Mouse (Mus musculus) embryonic facial prominence, embryonic 11.5 days (tissue): ENCODE measurements around the gene Cd180. TPM values are rescaled to one million over a fixed set of nuclear protein-coding genes. Genes with fewer than 3 reads are reported as not detected.
"Not testable (repeated sequence)": the region's sequence is repeated elsewhere in the genome, so short reads cannot be mapped to it uniquely, and the experiment has no call there.

ENCODE experiments used
- ATAC-seq: fragments of 200-750 bp; cut with Nextera tagmentation; replicated peaks from 2 replicates; pipeline ENCODE4 v1.8.0; 2017; ENCODE audit warnings: low read depth; ENCODE audit not compliant: insufficient number of reproducible peaks, low FRiP score, low TSS enrichment
- DNase-seq: peaks from one replicate; pipeline ENCODE4 v3.0.0-alpha.2; 2015; ENCODE audit warnings: low spot score
- H3K27ac ChIP-seq: fragments of 300-500 bp; sonication (generic); replicated peaks from 2 replicates; pipeline ENCODE4 v1.5.1; 2014; ENCODE audit warnings: mild to moderate bottlenecking, low read depth, low read length, control low read depth
- H3K27me3 ChIP-seq: fragments of 300-500 bp; sonication (generic); 2 replicates; pipeline ENCODE4 v1.6.1; 2014; ENCODE audit warnings: mild to moderate bottlenecking, low read length, moderate library complexity, mixed read lengths; ENCODE audit not compliant: control insufficient read depth, insufficient read depth
- H3K36me3 ChIP-seq: fragments of 300-500 bp; sonication (generic); replicated peaks from 2 replicates; pipeline ENCODE4 v1.6.1; 2014; ENCODE audit warnings: low read depth, mild to moderate bottlenecking, low read length, moderate library complexity, mixed read lengths; ENCODE audit not compliant: control insufficient read depth, insufficient read depth
- H3K4me1 ChIP-seq: fragments of 300-500 bp; sonication (generic); 2 replicates; pipeline ENCODE4 v1.6.1; 2014; ENCODE audit warnings: low read length, mixed read lengths; ENCODE audit not compliant: control insufficient read depth, insufficient read depth
- H3K4me2 ChIP-seq: fragments of 300-500 bp; sonication (generic); 2 replicates; pipeline ENCODE4 v1.6.1; 2014; ENCODE audit warnings: low read depth, mild to moderate bottlenecking, control low read depth, low read length, moderate library complexity
- H3K4me3 ChIP-seq: fragments of 300-500 bp; sonication (generic); 2 replicates; pipeline ENCODE4 v1.5.1; 2014; ENCODE audit warnings: low read depth, low read length, control low read depth
- H3K9ac ChIP-seq: fragments of 300-500 bp; sonication (generic); replicated peaks from 2 replicates; pipeline ENCODE4 v1.6.1; 2014; ENCODE audit warnings: mild to moderate bottlenecking, control low read depth, low read length
- H3K9me3 ChIP-seq: fragments of 300-500 bp; sonication (generic); replicated peaks from 2 replicates; pipeline ENCODE4 v1.6.1; 2016; ENCODE audit warnings: mild to moderate bottlenecking, low read length, inconsistent platforms, mixed read lengths; ENCODE audit not compliant: control insufficient read depth
- whole genome bisulfite sequencing: fragments of 180-500 bp; shearing (Covaris S2); extraction: QIAGEN DNeasy Blood & Tissue Kit; methylation state at CpG from one replicate; pipeline ENCODE4 v1.1.7; 2014; 5-methylcytosine and 5-hydroxymethylcytosine counted together
- polyA plus RNA-seq: library from polyadenylated mRNA; unstranded; fragments of >200 nt; fragmentation: Nextera tagmentation; extraction: Ambion mirVana; gene quantifications from 2 replicates; pipeline ENCODE4 v1.2.1, GENCODE M21; 2014

Cd180 gene
- polyA plus RNA-seq, 1 experiment from 2014 or later: 0.38 TPM

DNA sequence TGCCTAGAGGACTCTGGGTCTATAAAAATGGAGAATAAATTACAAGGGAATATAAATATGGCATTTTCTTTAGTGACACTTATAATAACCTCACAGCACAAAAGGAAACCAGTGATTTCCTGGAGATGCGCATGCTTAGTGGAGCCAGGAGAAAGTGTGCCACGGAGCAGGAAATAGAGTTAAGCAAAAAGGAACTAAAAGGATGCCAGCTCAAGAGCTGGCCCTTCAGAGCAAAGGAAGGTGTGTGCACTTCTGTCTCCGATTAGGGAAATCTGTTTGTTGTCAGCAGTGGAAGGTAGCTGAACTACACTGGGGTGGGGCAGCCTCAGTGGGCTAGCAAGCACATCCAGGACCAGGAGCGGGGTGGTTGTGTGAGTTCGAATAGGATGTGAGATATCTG lies 6.8 kb downstream of the Cd180 start:
- Histone ChIP-seq H3K27me3 (no peaks in the 10 kb centered on the region), H3K9ac (no peak overlapping the region), H3K36me3 (no peaks in the 10 kb centered on the region), H3K9me3 (no peaks in the 10 kb centered on the region), H3K27ac (no peak overlapping the region), H3K4me3 (no peak overlapping the region), H3K4me2 (no peak overlapping the region), H3K4me1 (peaks cover 5% of the 10 kb centered on the region)
- DNase-seq (no peak), ATAC-seq (no peak)
- WGBS: 86% methylated on average over 5 of the region's 5 CpGs

DNA sequence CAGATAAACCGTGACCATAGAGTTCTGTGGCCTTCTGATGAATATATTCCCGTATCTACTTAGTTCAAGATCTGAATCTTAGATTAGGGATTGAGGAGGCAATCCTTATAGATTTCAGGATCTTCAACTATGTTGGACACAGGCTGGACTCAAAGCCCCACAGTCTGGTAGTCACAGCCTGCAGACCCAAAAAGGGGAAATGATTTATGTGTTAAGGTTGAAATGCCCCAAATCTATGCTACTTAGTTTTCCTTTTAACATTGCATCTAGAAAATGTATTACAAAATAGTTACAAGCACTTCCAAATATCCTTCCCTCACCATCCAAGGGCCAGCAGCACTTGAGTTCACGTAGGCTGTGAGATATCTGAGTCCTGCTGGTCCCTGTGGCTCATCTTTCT lies 7.4 kb downstream of the Cd180 start:
- ATAC-seq (no peak), DNase-seq (no peak)
- peaks cover 5% of the 10 kb centered on the region for H3K4me1 ChIP-seq
- no peaks in the 10 kb centered on the region for H3K27me3 ChIP-seq
- H3K27ac ChIP-seq: no peak overlapping the region
- no peak overlapping the region for H3K4me2 ChIP-seq
- H3K36me3 ChIP-seq: no peaks in the 10 kb centered on the region
- H3K9ac ChIP-seq: no peak overlapping the region
- no peaks in the 10 kb centered on the region for H3K9me3 ChIP-seq
- H3K4me3 ChIP-seq: no peak overlapping the region
- 89% methylated on average over 3 of the region's 3 CpGs for WGBS

DNA sequence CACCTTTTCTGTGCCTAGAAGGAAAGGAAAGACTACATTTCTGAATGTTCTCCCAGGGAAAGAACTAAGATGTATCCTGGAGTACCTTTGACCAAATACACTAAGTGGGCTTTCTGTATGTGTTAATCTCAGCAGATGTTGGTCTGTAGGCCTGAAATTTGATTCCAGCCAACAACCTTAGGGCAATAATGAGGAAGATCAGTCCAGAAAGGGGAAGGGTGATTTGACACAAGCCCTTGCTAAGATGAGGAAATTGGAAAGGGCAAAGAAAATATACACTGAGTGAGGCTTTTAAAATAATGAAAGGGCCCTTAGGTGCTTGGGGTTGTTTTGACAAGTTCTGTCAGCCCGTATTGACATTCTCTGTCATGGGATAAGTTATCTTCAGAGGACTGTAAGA lies 23.6 kb downstream of the Cd180 start:
- 41% methylated on average over 1 of the region's 1 CpGs for WGBS
- no peaks in the 10 kb centered on the region for H3K36me3 ChIP-seq
- DNase-seq (no peak), ATAC-seq (no peak)
- H3K9me3 ChIP-seq: no peaks in the 10 kb centered on the region
- H3K4me3 ChIP-seq: no peak overlapping the region
- H3K9ac ChIP-seq: no peak overlapping the region
- H3K4me2 ChIP-seq: no peak overlapping the region
- H3K27ac ChIP-seq: no peak overlapping the region
- no peaks in the 10 kb centered on the region for H3K4me1 ChIP-seq
- H3K27me3 ChIP-seq: no peaks in the 10 kb centered on the region

DNA sequence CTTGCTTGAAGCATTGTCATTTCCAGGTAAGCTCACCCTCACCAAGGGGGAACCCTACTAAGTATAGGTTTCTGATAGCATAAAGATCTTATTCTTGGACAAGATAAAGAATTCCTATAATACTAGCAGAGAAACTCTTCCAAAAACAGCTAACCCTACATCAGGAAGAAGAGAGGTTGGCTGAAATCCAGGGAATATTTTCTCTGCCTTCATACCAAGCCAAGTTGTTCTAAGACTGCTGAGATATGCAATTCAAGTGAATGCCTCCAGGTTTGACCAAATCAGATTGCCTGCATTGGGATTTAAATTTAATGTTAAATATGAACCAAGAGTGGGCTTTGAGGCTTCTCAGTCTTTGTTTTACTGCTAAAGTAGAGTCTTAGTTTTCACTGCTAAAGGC lies 32.1 kb downstream of the Cd180 start:
- DNase-seq: no peak
- Histone ChIP-seq H3K4me2 (no peak overlapping the region), H3K4me1 (no peaks in the 10 kb centered on the region), H3K9ac (no peak overlapping the region), H3K4me3 (no peak overlapping the region), H3K27ac (no peak overlapping the region), H3K36me3 (no peaks in the 10 kb centered on the region), H3K27me3 (no peaks in the 10 kb centered on the region), H3K9me3 (no peaks in the 10 kb centered on the region)
- ATAC-seq: no peak

DNA sequence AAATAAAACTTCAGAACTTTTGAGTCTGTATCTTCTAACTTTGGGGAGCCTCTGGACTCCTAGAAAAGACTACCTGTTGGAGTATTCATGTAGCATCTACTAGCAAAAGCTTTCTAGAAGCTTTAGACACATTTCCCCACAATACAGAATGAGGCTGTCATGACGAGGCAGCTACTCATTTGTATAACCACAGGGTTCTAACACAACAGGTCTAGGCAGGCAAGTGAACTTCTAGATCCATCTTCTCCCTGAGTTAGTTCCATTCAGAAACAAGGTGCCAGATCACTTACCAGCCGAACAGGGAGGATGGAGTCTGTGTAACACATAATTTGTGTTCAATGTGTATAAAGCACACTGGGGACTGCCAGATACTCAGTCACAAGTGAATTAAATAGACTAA lies 32.5 kb downstream of the Cd180 start:
- Histone ChIP-seq H3K9me3 (no peaks in the 10 kb centered on the region), H3K9ac (no peak overlapping the region), H3K4me1 (no peaks in the 10 kb centered on the region), H3K27me3 (no peaks in the 10 kb centered on the region), H3K27ac (no peak overlapping the region), H3K4me2 (no peak overlapping the region), H3K36me3 (no peaks in the 10 kb centered on the region), H3K4me3 (no peak overlapping the region)
- WGBS: 76% methylated on average over 2 of the region's 2 CpGs
- DNase-seq (no peak), ATAC-seq (no peak)

DNA sequence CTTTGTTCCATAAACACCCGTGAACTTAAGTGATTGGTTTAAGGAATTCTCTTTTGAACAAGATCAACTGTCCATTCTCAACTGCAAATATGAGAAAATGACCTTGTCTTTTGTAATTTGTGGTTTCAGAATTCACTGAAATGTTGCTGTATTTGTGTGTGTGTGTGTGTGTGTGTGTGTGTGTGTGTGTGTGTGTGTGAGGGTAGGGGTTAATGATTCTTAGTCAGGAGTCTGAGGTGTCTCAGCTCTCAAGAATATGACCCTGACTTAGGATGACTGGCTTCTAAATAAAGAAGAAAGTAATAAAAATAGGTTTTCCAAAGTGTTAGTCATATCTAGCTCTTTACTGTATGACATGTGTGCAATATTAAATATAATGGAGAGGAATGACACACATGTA lies 33.5 kb downstream of the Cd180 start:
- H3K27ac ChIP-seq: no peak overlapping the region
- H3K36me3 ChIP-seq: no peaks in the 10 kb centered on the region
- H3K27me3 ChIP-seq: no peaks in the 10 kb centered on the region
- DNase-seq (no peak), ATAC-seq (no peak)
- H3K4me1 ChIP-seq: no peaks in the 10 kb centered on the region
- H3K4me2 ChIP-seq: no peak overlapping the region
- WGBS: 83% methylated on average over 1 of the region's 1 CpGs
- H3K4me3 ChIP-seq: no peak overlapping the region
- no peaks in the 10 kb centered on the region for H3K9me3 ChIP-seq
- H3K9ac ChIP-seq: no peak overlapping the region

DNA sequence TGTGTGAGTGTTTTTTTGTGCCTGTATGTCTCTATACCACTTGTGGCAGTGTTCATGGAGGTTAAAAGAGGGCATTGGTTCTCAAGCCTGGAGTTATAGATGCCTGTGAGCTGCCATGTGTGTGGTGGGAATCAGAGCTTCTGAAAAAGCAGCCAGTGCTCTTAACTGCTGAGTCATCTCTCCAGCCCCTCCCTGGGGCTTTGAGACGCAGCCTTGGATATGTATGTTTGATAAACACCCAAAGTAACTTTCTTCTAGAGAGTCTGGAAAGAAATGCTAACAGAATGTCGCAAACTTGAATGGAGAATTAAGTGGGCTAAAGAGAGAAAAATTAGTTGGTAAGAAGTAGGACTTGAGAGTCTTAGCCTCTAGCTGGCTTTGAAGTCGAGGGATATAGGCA lies 34.7 kb downstream of the Cd180 start:
- Histone ChIP-seq H3K36me3 (no peaks in the 10 kb centered on the region), H3K27me3 (no peaks in the 10 kb centered on the region), H3K4me3 (no peak overlapping the region), H3K4me1 (no peaks in the 10 kb centered on the region), H3K9ac (no peak overlapping the region), H3K27ac (no peak overlapping the region), H3K9me3 (no peaks in the 10 kb centered on the region), H3K4me2 (no peak overlapping the region)
- 70% methylated on average over 3 of the region's 3 CpGs for WGBS
- DNase-seq (no peak), ATAC-seq (no peak)

DNA sequence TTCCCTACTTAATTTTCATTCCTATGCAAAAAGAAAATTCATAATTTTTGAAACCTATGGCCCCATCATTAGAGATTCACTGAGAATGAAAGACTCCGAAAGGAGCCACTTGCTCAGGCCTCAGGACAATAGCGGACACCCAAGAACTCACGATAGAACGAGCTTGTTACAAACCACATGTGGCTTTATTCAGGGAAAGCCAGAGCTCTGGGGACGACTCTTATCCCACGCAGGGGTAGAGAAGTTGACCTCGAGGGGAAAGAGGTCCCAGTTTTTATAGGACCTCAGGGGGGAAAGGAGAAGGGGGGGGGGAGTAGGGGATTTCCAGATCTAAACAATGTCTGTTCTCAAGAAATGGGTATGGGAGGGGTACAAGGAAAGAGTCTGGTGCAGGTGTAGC lies 35.6 kb downstream of the Cd180 start:
- not testable (repeated sequence) for H3K4me2 ChIP-seq, H3K9me3 ChIP-seq, H3K27ac ChIP-seq, H3K36me3 ChIP-seq, H3K4me3 ChIP-seq, H3K27me3 ChIP-seq, ATAC-seq, H3K9ac ChIP-seq, DNase-seq, H3K4me1 ChIP-seq
- WGBS: 69% methylated on average over 7 of the region's 7 CpGs

DNA sequence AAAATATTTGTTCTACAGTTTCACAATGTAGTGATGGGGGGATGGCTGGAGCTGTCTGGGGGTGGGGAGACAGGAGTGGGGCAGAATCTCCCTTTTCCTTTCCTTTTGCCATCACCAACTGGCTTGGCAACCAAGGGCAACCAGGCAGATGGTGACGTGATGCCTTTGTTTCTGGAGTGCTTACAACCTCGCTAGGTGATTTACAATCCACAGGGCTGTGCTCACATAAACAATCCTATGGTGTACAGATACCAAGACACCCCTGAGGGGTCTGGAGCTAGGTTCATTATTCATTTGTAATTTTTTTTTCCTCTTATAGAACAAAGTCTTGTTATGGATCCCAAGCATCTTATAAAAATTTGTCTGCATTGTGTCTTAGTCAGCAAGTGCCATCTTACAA lies 39.7 kb downstream of the Cd180 start:
- Histone ChIP-seq H3K4me1 (no peaks in the 10 kb centered on the region), H3K9me3 (no peaks in the 10 kb centered on the region), H3K9ac (no peak overlapping the region), H3K36me3 (no peaks in the 10 kb centered on the region; the same call in 1 of the 2 replicates), H3K27ac (no peak overlapping the region), H3K27me3 (no peaks in the 10 kb centered on the region), H3K4me3 (no peak overlapping the region), H3K4me2 (no peak overlapping the region)
- ATAC-seq (no peak), DNase-seq (no peak)
- 91% methylated on average over 2 of the region's 2 CpGs for WGBS
